Mouse (Mus musculus): ENCODE data around the gene Mt1. TPM values are rescaled to one million over a fixed set of nuclear protein-coding genes. Genes with fewer than 3 reads are reported as not detected.
"Not testable (repeated sequence)": the region's sequence is repeated elsewhere in the genome, so short reads cannot be mapped to it uniquely, and the experiment has no call there.

Mt1 gene
- total and polyA plus RNA-seq, 3 experiments = 1,659 to 5,354 (median 3,016) TPM

DNA sequence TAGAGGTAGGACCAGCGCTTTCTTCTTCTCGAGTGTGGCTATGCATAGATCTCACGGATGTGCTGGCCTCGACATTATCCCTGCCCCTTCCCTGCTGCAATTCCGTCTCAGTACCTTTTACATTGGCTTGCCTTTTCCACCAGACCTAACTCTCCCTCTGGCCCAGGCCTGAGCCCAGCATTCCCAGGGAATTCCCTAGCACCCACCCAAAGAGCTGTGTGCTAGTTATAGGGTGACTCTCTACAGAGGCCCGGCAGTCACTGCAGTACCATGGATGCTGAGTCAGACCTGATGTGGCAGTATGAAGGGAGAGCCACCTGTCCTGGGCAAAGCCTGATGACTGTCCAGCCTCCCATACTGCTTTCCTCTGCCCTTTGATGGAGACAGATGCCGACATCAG is 25.4 kb upstream of the Mt1 start:
- ATAC-seq (ENCODE audit: extremely low read depth, insufficient number of reproducible peaks, low FRiP score, poor library complexity, severe bottlenecking) = no peak
- Histone ChIP-seq H3K9me3 (replicated peaks) (no peaks in the 10 kb centered on the region), H3K4me1 (ENCODE audit: insufficient read depth, low read depth, low read length) (peaks cover 15% of the 10 kb centered on the region), H3K36me3 (replicated peaks) (no peaks in the 10 kb centered on the region), H3K27me3 (ENCODE audit: insufficient read depth, low read length) (peaks cover 27% of the 10 kb centered on the region), H3K4me3 (ENCODE audit: low read depth, low read length) (no peak overlapping the region)
- no peak for DNase-seq (ENCODE audit: low spot score)
- TF ChIP-seq TAL1 (conservative IDR thresholded peaks at IDR 0.05; ENCODE audit: low read depth, low read length) = no peak
- no peak for TF ChIP-seq POLR2AphosphoS5 (IDR thresholded peaks at IDR 0.05; ENCODE audit: insufficient replicate concordance, low read depth, low read length)
- no peak for TF ChIP-seq CTCF (IDR thresholded peaks at IDR 0.05; ENCODE audit: low read depth, low read length)
- TF ChIP-seq GATA2 (IDR thresholded peaks at IDR 0.05; ENCODE audit: borderline replicate concordance, low read depth, low read length) = no peak
- no peak for TF ChIP-seq GATA1 (IDR thresholded peaks at IDR 0.05; ENCODE audit: borderline replicate concordance, low read length)

DNA sequence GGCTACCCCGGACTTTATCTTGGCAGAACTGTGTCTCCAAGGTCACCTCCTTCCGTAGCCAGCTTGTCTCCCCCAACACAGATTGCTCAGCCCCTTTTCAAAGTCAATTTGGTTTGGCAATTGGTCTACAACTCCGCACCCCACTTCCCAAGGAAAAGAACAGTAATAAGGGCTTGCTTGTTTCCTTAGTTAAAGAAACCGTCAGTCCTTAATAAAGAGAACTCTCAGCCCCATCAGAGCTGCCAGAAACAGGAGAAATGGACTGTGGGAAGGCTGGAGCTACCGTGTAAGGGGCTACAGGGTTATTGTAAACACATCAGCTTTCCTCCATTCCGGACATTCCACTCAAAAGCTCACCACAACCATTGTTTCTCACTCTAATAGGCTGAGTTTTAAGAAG is 24.3 kb upstream of the Mt1 start:
- TF ChIP-seq TAL1 (conservative IDR thresholded peaks at IDR 0.05; ENCODE audit: low read depth, low read length) (no peak), CTCF (IDR thresholded peaks at IDR 0.05; ENCODE audit: low read depth, low read length) (no peak), GATA2 (IDR thresholded peaks at IDR 0.05; ENCODE audit: borderline replicate concordance, low read depth, low read length) (no peak), GATA1 (IDR thresholded peaks at IDR 0.05; ENCODE audit: borderline replicate concordance, low read length) (no peak), POLR2AphosphoS5 (IDR thresholded peaks at IDR 0.05; ENCODE audit: insufficient replicate concordance, low read depth, low read length) (no peak)
- DNase-seq (ENCODE audit: low spot score) = no peak
- H3K27me3 ChIP-seq (ENCODE audit: insufficient read depth, low read length) = peaks cover 30% of the 10 kb centered on the region
- no peak overlapping the region for H3K4me3 ChIP-seq (ENCODE audit: low read depth, low read length)
- H3K36me3 ChIP-seq (replicated peaks) = no peaks in the 10 kb centered on the region
- H3K9me3 ChIP-seq (replicated peaks) = no peaks in the 10 kb centered on the region
- no peak for ATAC-seq (ENCODE audit: extremely low read depth, insufficient number of reproducible peaks, low FRiP score, poor library complexity, severe bottlenecking)
- peaks cover 15% of the 10 kb centered on the region for H3K4me1 ChIP-seq (ENCODE audit: insufficient read depth, low read depth, low read length)

DNA sequence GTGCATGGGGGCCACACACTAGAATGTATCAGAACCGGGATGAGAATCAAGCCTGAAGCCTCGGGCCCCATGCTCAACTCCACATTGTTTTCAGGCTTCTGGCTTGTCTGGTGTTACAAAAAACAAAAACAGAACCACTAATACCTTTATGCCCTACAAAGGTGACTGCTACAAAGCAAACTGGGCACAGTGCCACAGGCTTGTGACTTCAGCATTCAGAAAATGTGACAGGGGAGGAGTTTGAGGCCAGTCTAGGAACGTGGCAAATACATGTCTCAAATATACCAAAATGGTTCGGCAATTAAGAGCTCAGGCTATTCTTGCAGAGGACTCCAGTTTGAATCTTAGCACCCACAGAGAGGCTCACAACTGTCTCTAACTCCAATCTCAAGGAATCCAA is 22.8 kb upstream of the Mt1 start:
- no peak overlapping the region for H3K4me3 ChIP-seq (ENCODE audit: low read depth, low read length)
- DNase-seq (ENCODE audit: low spot score) = no peak
- ATAC-seq (ENCODE audit: extremely low read depth, insufficient number of reproducible peaks, low FRiP score, poor library complexity, severe bottlenecking) = no peak
- peaks cover 12% of the 10 kb centered on the region for H3K4me1 ChIP-seq (ENCODE audit: insufficient read depth, low read depth, low read length)
- no peak for TF ChIP-seq TAL1 (conservative IDR thresholded peaks at IDR 0.05; ENCODE audit: low read depth, low read length)
- no peak for TF ChIP-seq CTCF (IDR thresholded peaks at IDR 0.05; ENCODE audit: low read depth, low read length)
- no peak for TF ChIP-seq GATA1 (IDR thresholded peaks at IDR 0.05; ENCODE audit: borderline replicate concordance, low read length)
- no peak for TF ChIP-seq GATA2 (IDR thresholded peaks at IDR 0.05; ENCODE audit: borderline replicate concordance, low read depth, low read length)
- no peak for TF ChIP-seq POLR2AphosphoS5 (IDR thresholded peaks at IDR 0.05; ENCODE audit: insufficient replicate concordance, low read depth, low read length)
- H3K36me3 ChIP-seq (replicated peaks) = no peaks in the 10 kb centered on the region
- H3K27me3 ChIP-seq (ENCODE audit: insufficient read depth, low read length) = peaks cover 30% of the 10 kb centered on the region
- no peaks in the 10 kb centered on the region for H3K9me3 ChIP-seq (replicated peaks)

- ATAC-seq (ENCODE audit: extremely low read depth, insufficient number of reproducible peaks, low FRiP score, poor library complexity, severe bottlenecking) = not testable (repeated sequence)
Observed at GRCm38 (mm10) chr8:94165772-94166171, 13.1 kb upstream of the Mt1 start.

DNA sequence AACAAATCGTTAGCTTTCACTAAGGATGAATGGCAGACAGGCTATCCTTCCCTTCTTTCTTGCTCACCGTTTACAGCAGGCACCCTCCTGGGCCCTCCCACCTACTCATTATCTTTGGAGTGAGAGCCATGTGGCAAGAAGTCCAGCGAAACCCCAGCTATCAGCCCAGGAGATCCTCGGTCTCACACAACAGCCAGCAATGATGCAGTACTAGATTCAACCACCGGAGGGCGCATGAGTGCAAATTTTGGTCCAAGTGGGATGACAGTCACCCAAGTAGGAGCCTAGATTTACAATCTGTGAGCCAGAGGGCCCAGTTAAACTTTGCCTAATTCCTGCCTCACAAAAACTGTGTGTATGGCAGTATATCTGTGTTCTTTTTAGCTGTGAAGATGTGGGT is 11.6 kb upstream of the Mt1 start:
- peaks cover 11% of the 10 kb centered on the region for H3K27me3 ChIP-seq (ENCODE audit: insufficient read depth, low read length)
- H3K4me1 ChIP-seq (ENCODE audit: insufficient read depth, low read depth, low read length) = peaks cover 55% of the 10 kb centered on the region

More at GRCm38 (mm10) chr8:94165772-94166171, 13.1 kb upstream of the Mt1 start:
- DNase-seq (ENCODE audit: low spot score); H3K9me3 ChIP-seq (replicated peaks); H3K4me3 ChIP-seq (ENCODE audit: low read depth, low read length); H3K36me3 ChIP-seq (replicated peaks): not testable (repeated sequence)
- Histone ChIP-seq H3K27me3 (ENCODE audit: insufficient read depth, low read length) (peaks cover 11% of the 10 kb centered on the region), H3K4me1 (ENCODE audit: insufficient read depth, low read depth, low read length) (peaks cover 40% of the 10 kb centered on the region)

DNA sequence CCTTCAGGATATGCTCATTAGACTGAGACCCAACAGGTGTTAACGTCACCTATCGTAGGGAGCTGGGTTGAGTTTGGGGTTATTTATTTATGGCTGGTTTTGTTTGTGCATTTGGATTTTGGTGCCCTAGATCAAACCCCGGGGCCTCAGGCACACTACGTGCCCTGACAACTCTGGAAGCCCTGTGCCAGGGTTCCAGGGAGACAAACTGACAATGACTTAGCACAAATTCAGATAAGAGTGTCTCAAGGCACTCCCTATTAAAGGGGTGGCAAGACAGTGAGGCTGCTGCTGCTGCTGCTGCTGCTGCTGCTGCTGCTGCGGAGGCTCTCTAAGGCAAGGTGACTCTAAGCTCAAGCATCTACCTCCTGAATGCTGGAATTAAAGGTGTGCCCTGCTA is 9.3 kb upstream of the Mt1 start:
- Histone ChIP-seq H3K9me3 (replicated peaks) (no peaks in the 10 kb centered on the region), H3K27me3 (ENCODE audit: insufficient read depth, low read length) (0 out of 2 replicates have a peak, but pooled peaks cover 3% of the 10 kb centered on the region), H3K36me3 (replicated peaks) (peaks cover 7% of the 10 kb centered on the region), H3K4me1 (ENCODE audit: insufficient read depth, low read depth, low read length) (peaks cover 63% of the 10 kb centered on the region), H3K4me3 (ENCODE audit: low read depth, low read length) (peak overlapping the region; percentile 54; the same call in 1 of the 2 replicates)
- TF ChIP-seq GATA2 (IDR thresholded peaks at IDR 0.05; ENCODE audit: borderline replicate concordance, low read depth, low read length) (no peak), GATA1 (IDR thresholded peaks at IDR 0.05; ENCODE audit: borderline replicate concordance, low read length) (no peak), TAL1 (conservative IDR thresholded peaks at IDR 0.05; ENCODE audit: low read depth, low read length) (no peak), CTCF (IDR thresholded peaks at IDR 0.05; ENCODE audit: low read depth, low read length) (no peak)
- ATAC-seq (ENCODE audit: extremely low read depth, insufficient number of reproducible peaks, low FRiP score, poor library complexity, severe bottlenecking) (peak; percentile 54), DNase-seq (ENCODE audit: low spot score) (peak; percentile 47)

More for the DNA sequence above, 11.6 kb upstream of the Mt1 start:
- TF ChIP-seq GATA2 (IDR thresholded peaks at IDR 0.05; ENCODE audit: borderline replicate concordance, low read depth, low read length) (no peak), CTCF (IDR thresholded peaks at IDR 0.05; ENCODE audit: low read depth, low read length) (peak; percentile 92), GATA1 (IDR thresholded peaks at IDR 0.05; ENCODE audit: borderline replicate concordance, low read length) (no peak)
- H3K9me3 ChIP-seq (replicated peaks) = no peaks in the 10 kb centered on the region
- H3K4me3 ChIP-seq (ENCODE audit: low read depth, low read length) = no peak overlapping the region
- DNase-seq (ENCODE audit: low spot score) = peak; percentile 50
- no peaks in the 10 kb centered on the region for H3K36me3 ChIP-seq (replicated peaks)
- ATAC-seq (ENCODE audit: extremely low read depth, insufficient number of reproducible peaks, low FRiP score, poor library complexity, severe bottlenecking) = peak; percentile 35; the same call in 1 of the 2 replicates

- DNase-seq (ENCODE audit: low spot score) = no peak
- H3K4me3 ChIP-seq (ENCODE audit: low read depth, low read length) = peak overlapping the region; percentile 82
- ATAC-seq (ENCODE audit: extremely low read depth, insufficient number of reproducible peaks, low FRiP score, poor library complexity, severe bottlenecking) = no peak
- H3K27me3 ChIP-seq (ENCODE audit: insufficient read depth, low read length) = 0 out of 2 replicates have a peak, but pooled peaks cover 2% of the 10 kb centered on the region
- H3K36me3 ChIP-seq (replicated peaks) = peaks cover 7% of the 10 kb centered on the region
- no peaks in the 10 kb centered on the region for H3K9me3 ChIP-seq (replicated peaks)
- peaks cover 78% of the 10 kb centered on the region for H3K4me1 ChIP-seq (ENCODE audit: insufficient read depth, low read depth, low read length)
- TF ChIP-seq GATA1 (IDR thresholded peaks at IDR 0.05; ENCODE audit: borderline replicate concordance, low read length) (no peak), POLR2AphosphoS5 (IDR thresholded peaks at IDR 0.05; ENCODE audit: insufficient replicate concordance, low read depth, low read length) (no peak), GATA2 (IDR thresholded peaks at IDR 0.05; ENCODE audit: borderline replicate concordance, low read depth, low read length) (no peak), CTCF (IDR thresholded peaks at IDR 0.05; ENCODE audit: low read depth, low read length) (no peak), TAL1 (conservative IDR thresholded peaks at IDR 0.05; ENCODE audit: low read depth, low read length) (no peak)
Observed at GRCm38 (mm10) chr8:94171321-94171755, 7.5 kb upstream of the Mt1 start.

Measured in G1E (cell line).